Mouse (Mus musculus) CH12.LX (cell line): ENCODE measurements around the gene Synpo2l. TPM values are rescaled to one million over a fixed set of nuclear protein-coding genes. Genes with fewer than 3 reads are reported as not detected.

Experiments
- DNase-seq: peaks from one replicate; pipeline ENCODE4 v3.0.0-alpha.2; 2013; ENCODE audit errors: extremely low read depth
- H3K27ac ChIP-seq: 2 replicates; pipeline ENCODE4 v1.5.1; 2012; ENCODE audit warnings: low read depth, mild to moderate bottlenecking, control low read depth, moderate library complexity; ENCODE audit not compliant: insufficient read depth
- H3K27me3 ChIP-seq: replicated peaks from 2 replicates; pipeline ENCODE3; 2012; ENCODE audit warnings: inconsistent platforms
- H3K36me3 ChIP-seq, 2 experiments: replicated peaks in 1 of 2; 2 replicates each; pipeline versions ENCODE3 to v1.6.1; 2012; ENCODE audit warnings: inconsistent platforms in 1 of 2, low read length in 1 of 2, mild to moderate bottlenecking in 1 of 2, mixed read lengths in 1 of 2, moderate library complexity in 1 of 2; ENCODE audit not compliant: control insufficient read depth in 1 of 2, insufficient read depth in 1 of 2
- H3K4me1 ChIP-seq, 2 experiments: 2 replicates each; pipeline ENCODE4 v1.6.1; 2012; ENCODE audit warnings: inconsistent platforms in 1 of 2, moderate library complexity in 1 of 2; ENCODE audit not compliant: insufficient read depth in 2 of 2, control insufficient read depth in 1 of 2
- H3K4me2 ChIP-seq: 2 replicates; pipeline ENCODE4 v1.6.1; 2012; ENCODE audit warnings: low read depth, mild to moderate bottlenecking, control low read depth; ENCODE audit not compliant: poor library complexity, insufficient read depth, severe bottlenecking
- H3K4me3 ChIP-seq, 3 experiments: fragments of 150-350 bp in 1 of 3; sonication (generic) in 1 of 3; replicated peaks in 1 of 3; 2 replicates each; pipeline versions ENCODE3 to v1.5.1; 2011 to 2012; ENCODE audit warnings: low read depth in 2 of 3, low read length in 2 of 3, mild to moderate bottlenecking in 2 of 3, moderate library complexity in 2 of 3, control low read depth in 1 of 3, improper control_type of control experiment in 1 of 3, inconsistent platforms in 1 of 3, mixed read lengths in 1 of 3; ENCODE audit not compliant: poor library complexity in 1 of 3
- H3K79me2 ChIP-seq: replicated peaks from 2 replicates; pipeline ENCODE4 v1.6.1; 2012; ENCODE audit warnings: mild to moderate bottlenecking, moderate library complexity; ENCODE audit not compliant: control insufficient read depth, poor library complexity, insufficient read depth, severe bottlenecking; ENCODE audit errors: extremely low read depth
- H3K9ac ChIP-seq: 2 replicates; pipeline ENCODE4 v1.6.1; 2012; ENCODE audit warnings: low read depth, mild to moderate bottlenecking, control low read depth, moderate library complexity; ENCODE audit not compliant: insufficient read depth
- H3K9me3 ChIP-seq: replicated peaks from 2 replicates; pipeline ENCODE3; 2012; ENCODE audit warnings: low read length, inconsistent platforms, mixed read lengths
- BHLHE40 ChIP-seq: IDR thresholded peaks from 2 replicates; pipeline ENCODE4 v1.6.1; 2011; ENCODE audit warnings: mild to moderate bottlenecking, low read depth, low read length, improper control_type of control experiment
- CHD1 ChIP-seq: IDR thresholded peaks from 2 replicates; pipeline ENCODE4 v1.6.1; 2012; ENCODE audit warnings: low read depth, low read length, improper control_type of control experiment, inconsistent platforms
- HCFC1 ChIP-seq: IDR thresholded peaks from 2 replicates; pipeline ENCODE4 v1.6.1; 2012; ENCODE audit warnings: low read depth, mild to moderate bottlenecking, inconsistent platforms, low read length, improper control_type of control experiment
- IRF4 ChIP-seq: IDR thresholded peaks from 2 replicates; pipeline ENCODE4 v1.6.1; 2014; ENCODE audit warnings: low read depth, mild to moderate bottlenecking, inconsistent platforms, low read length, improper control_type of control experiment
- KAT2A ChIP-seq: IDR thresholded peaks from 2 replicates; pipeline ENCODE4 v1.6.1; 2012; ENCODE audit warnings: low read length, improper control_type of control experiment, inconsistent platforms; ENCODE audit not compliant: insufficient replicate concordance
- MAFK ChIP-seq: IDR thresholded peaks from 2 replicates; pipeline ENCODE4 v1.6.1; 2011; ENCODE audit warnings: low read length, improper control_type of control experiment; ENCODE audit not compliant: insufficient replicate concordance
- MAZ ChIP-seq: IDR thresholded peaks from 2 replicates; pipeline ENCODE4 v1.6.1; 2012; ENCODE audit warnings: low read depth, mild to moderate bottlenecking, inconsistent platforms, low read length, improper control_type of control experiment, moderate library complexity
- MEF2A ChIP-seq: IDR thresholded peaks from 2 replicates; pipeline ENCODE4 v1.6.1; 2014; ENCODE audit warnings: low read depth, mild to moderate bottlenecking, inconsistent platforms, low read length, improper control_type of control experiment, borderline replicate concordance
- MXI1 ChIP-seq: IDR thresholded peaks from 2 replicates; pipeline ENCODE4 v1.6.1; 2011; ENCODE audit warnings: mild to moderate bottlenecking, low read depth, low read length, improper control_type of control experiment
- NRF1 ChIP-seq: IDR thresholded peaks from 2 replicates; pipeline ENCODE4 v1.6.1; 2014; ENCODE audit warnings: low read depth, mild to moderate bottlenecking, inconsistent platforms, low read length, improper control_type of control experiment, moderate library complexity
- POLR2A ChIP-seq: IDR thresholded peaks from 2 replicates; pipeline ENCODE4 v1.6.1; 2011; ENCODE audit warnings: low read depth, mild to moderate bottlenecking, improper control_type of control experiment, low read length
- POLR2AphosphoS2 ChIP-seq: IDR thresholded peaks from 2 replicates; pipeline ENCODE4 v1.6.1; 2011; ENCODE audit warnings: low read depth, low read length, improper control_type of control experiment
- SMC3 ChIP-seq: IDR thresholded peaks from 2 replicates; pipeline ENCODE4 v1.6.1; 2011; ENCODE audit warnings: low read depth, low read length, improper control_type of control experiment
- USF1 ChIP-seq: IDR thresholded peaks from 2 replicates; pipeline ENCODE4 v1.6.1; 2014; ENCODE audit warnings: low read depth, mild to moderate bottlenecking, inconsistent platforms, low read length, improper control_type of control experiment
- USF2 ChIP-seq: conservative IDR thresholded peaks from 2 replicates; pipeline ENCODE4 v1.6.1; 2011; ENCODE audit warnings: low read depth, low read length, improper control_type of control experiment
- ZMIZ1 ChIP-seq: IDR thresholded peaks from 2 replicates; pipeline ENCODE4 v1.6.1; 2012; ENCODE audit warnings: low read depth, mild to moderate bottlenecking, inconsistent platforms, low read length, improper control_type of control experiment
- dilution Hi-C: fragments of 300-500 bp; cut with MboI; formaldehyde crosslinking; loops from 2 replicates; pipeline ENCODE4 v1.14.3; 2020; ENCODE audit warnings: low sequenced_read_pairs; ENCODE audit not compliant: extremely low pct_unique_long_range_greater_than_20kb, extremely low pct_ligation_motif_present
- in situ Hi-C: fragments of 300-500 bp; cut with MboI; formaldehyde crosslinking; loops from 3 replicates; pipeline ENCODE4 v1.14.3; 2019; ENCODE audit warnings: low sequenced_read_pairs, low pct_ligation_motif_present, low pct_unique_long_range_greater_than_20kb, mixed read lengths
- polyA plus RNA-seq: library from polyadenylated mRNA; unstranded; fragments of >175 nt; gene quantifications from 2 replicates; pipeline ENCODE4 v1.2.1, GENCODE M21; 2012; ENCODE audit warnings: low read depth; ENCODE audit not compliant: insufficient read length
- total RNA-seq, 2 experiments: library from RNA; depleted of rRNA; stranded (reverse); fragments of 300-350 nt in 1 of 2; fragments of >200 nt in 1 of 2; gene quantifications; 2 replicates each; pipeline ENCODE4 v1.2.3; 2012 to 2014

Synpo2l gene
- total and polyA plus RNA-seq, 3 experiments, result 0.04 to 0.13 TPM; not detected in 1

GRCm38 (mm10) chr14:20694185-20694883 is 26.2 kb upstream of the Synpo2l start:
- dilution Hi-C loops, result no loop called here
- in situ Hi-C loops, result no loop called here
- Histone ChIP-seq H3K79me2 (peaks cover 40% of the 10 kb centered on the region), H3K36me3 (peaks cover 44 to 88% of the 10 kb centered on the region in 2 experiments), H3K4me1 (peaks cover 18 to 51% of the 10 kb centered on the region in 2 experiments), H3K27ac (peak overlapping the region; percentile 87), H3K27me3 (no peaks in the 10 kb centered on the region), H3K9me3 (no peaks in the 10 kb centered on the region), H3K9ac (peak overlapping the region; percentile 79; the same call in 1 of the 2 replicates), H3K4me2 (peak overlapping the region; percentile 44), H3K4me3 (peak overlapping the region; percentile 54 to 71 (median 65))
- DNase-seq, result no peak
- no peak for TF ChIP-seq MAFK
- TF ChIP-seq USF2, result no peak
- TF ChIP-seq NRF1, result peak; percentile 72
- TF ChIP-seq BHLHE40, result peak; percentile 53
- peak; percentile 74; the same call in 1 of the 2 replicates for TF ChIP-seq IRF4
- TF ChIP-seq SMC3, result no peak
- peak; percentile 51; the same call in 1 of the 2 replicates for TF ChIP-seq ZMIZ1

GRCm38 (mm10) chr14:20693589-20694101 is 25.5 kb upstream of the Synpo2l start:
- Histone ChIP-seq H3K27ac (peak overlapping the region; percentile 87), H3K9ac (no peak overlapping the region), H3K9me3 (no peaks in the 10 kb centered on the region), H3K27me3 (no peaks in the 10 kb centered on the region), H3K4me1 (peaks cover 18 to 44% of the 10 kb centered on the region in 2 experiments), H3K4me3 (no peak overlapping the region), H3K79me2 (peaks cover 33% of the 10 kb centered on the region), H3K4me2 (no peak overlapping the region), H3K36me3 (peaks cover 51 to 88% of the 10 kb centered on the region in 2 experiments)
- DNase-seq, result no peak
- dilution Hi-C loops, result no loop called here
- in situ Hi-C loops, result no loop called here
- TF ChIP-seq IRF4, result no peak
- no peak for TF ChIP-seq BHLHE40
- TF ChIP-seq POLR2AphosphoS2, result peak; percentile 40; the same call in 1 of the 2 replicates
- TF ChIP-seq CHD1, result no peak
- no peak for TF ChIP-seq USF1

GRCm38 (mm10) chr14:20691772-20692171 is 23.6 kb upstream of the Synpo2l start:
- dilution Hi-C loops, result no loop called here
- H3K36me3 ChIP-seq, result peaks cover 69 to 91% of the 10 kb centered on the region in 2 experiments

More at GRCm38 (mm10) chr14:20691772-20692171, 23.6 kb upstream of the Synpo2l start:
- Histone ChIP-seq H3K27me3 (no peaks in the 10 kb centered on the region), H3K9me3 (no peaks in the 10 kb centered on the region), H3K4me2 (no peak overlapping the region), H3K4me1 (peaks cover 18 to 27% of the 10 kb centered on the region in 2 experiments), H3K79me2 (peaks cover 15% of the 10 kb centered on the region), H3K27ac (no peak overlapping the region), H3K9ac (no peak overlapping the region), H3K4me3 (no peak overlapping the region)
- in situ Hi-C loops, result no loop called here
- DNase-seq, result no peak
- TF ChIP-seq MAZ (no peak), HCFC1 (no peak), POLR2A (no peak), USF1 (no peak), SMC3 (no peak), IRF4 (no peak), MXI1 (no peak), KAT2A (no peak), MEF2A (no peak)
